ENCODE assay signal across 17 mouse cellular contexts in genomic region chr7:58786986-58787385, GRCm38 (mm10).
DNase-seq lines count a peak whose midpoint lies in the region; ATAC-seq lines count a peak whose summit lies in the region.
"Had no signal": no experiment of that assay in that cellular context is flagged by ENCODE, and none has a peak within 500 bp of the region (broad histone marks: within the 10 kb centered on the region; RNA-seq: fewer than 3 reads in every experiment).

No protein-coding gene starts in this region.

- DNase-seq in neural tube, embryonic 11.5 days (ENCODE audit: low spot score), result no peak
- DNase-seq in neural tube, embryonic 10.5 days (ENCODE audit: extremely low spot score, low spot score), result no peak
- no peak for DNase-seq in frontal cortex, postnatal 10 days (ENCODE audit: low spot score in 2 of 2)
- no peak for DNase-seq in right cerebral cortex, postnatal 4 days
- DNase-seq: adrenal gland, adult 8-10 months; cerebellum, postnatal 25 days; gastrocnemius, postnatal 10 days; lung, postnatal 10 days; retina, postnatal 1 day; thymus, adult 2 months had no signal

- ATAC-seq in neural tube, embryonic 11.5 days (ENCODE audit: insufficient read depth, low FRiP score, low TSS enrichment), result peak; percentile 65; the same call in 1 of the 2 replicates
- ATAC-seq in forebrain, embryonic 16.5 days, result peak; percentile 80
- peak; percentile 86 for ATAC-seq in midbrain, embryonic 12.5 days (ENCODE audit: low FRiP score, low read depth)
- ATAC-seq in CD4-positive, CD25-positive, alpha-beta regulatory T cell, adult 4 months, result no peak

- 84% methylated on average over 4 of the region's 4 CpGs for WGBS in neural tube, embryonic 11.5 days
- 61% methylated on average over 4 of the region's 4 CpGs for WGBS in forebrain, embryonic 16.5 days
- 66% methylated on average over 4 of the region's 4 CpGs for WGBS in midbrain, embryonic 12.5 days

- no peak overlapping the region for H3K4me2 ChIP-seq in neural tube, embryonic 11.5 days (ENCODE audit: low read depth)
- no peak overlapping the region for H3K4me2 ChIP-seq in forebrain, embryonic 16.5 days (ENCODE audit: low read length)
- H3K4me2 ChIP-seq in midbrain, embryonic 12.5 days (replicated peaks), result no peak overlapping the region
- H3K4me2 ChIP-seq: heart, embryonic 15.5 days; limb, embryonic 13.5 days; liver, embryonic 15.5 days had no signal

- no peak overlapping the region for H3K27ac ChIP-seq in neural tube, embryonic 11.5 days (ENCODE audit: low read depth, low read length)
- peak overlapping the region; percentile 37; the same call in 1 of the 2 replicates for H3K27ac ChIP-seq in forebrain, embryonic 16.5 days (ENCODE audit: low read length)
- peak overlapping the region; percentile 61 for H3K27ac ChIP-seq in midbrain, embryonic 12.5 days (replicated peaks)
- H3K27ac ChIP-seq: left cerebral cortex, adult 2 months; limb, embryonic 13.5 days; liver, embryonic 15.5 days had no signal

- no peak overlapping the region for H3K9ac ChIP-seq in neural tube, embryonic 11.5 days (ENCODE audit: low read length)
- no peak overlapping the region for H3K9ac ChIP-seq in forebrain, embryonic 16.5 days (replicated peaks; ENCODE audit: low read depth, low read length)
- no peak overlapping the region for H3K9ac ChIP-seq in midbrain, embryonic 12.5 days (replicated peaks)
- H3K9ac ChIP-seq: limb, embryonic 13.5 days; liver, embryonic 15.5 days had no signal

- H3K9me3 ChIP-seq in neural tube, embryonic 11.5 days (ENCODE audit: control insufficient read depth, low read length), result no peaks in the 10 kb centered on the region
- H3K9me3 ChIP-seq in forebrain, embryonic 16.5 days (ENCODE audit: control insufficient read depth, low read length), result no peaks in the 10 kb centered on the region
- H3K9me3 ChIP-seq in midbrain, embryonic 12.5 days, result no peaks in the 10 kb centered on the region
- H3K9me3 ChIP-seq: heart, embryonic 15.5 days; limb, embryonic 13.5 days; liver, embryonic 15.5 days had no signal

- no peaks in the 10 kb centered on the region for H3K36me3 ChIP-seq in neural tube, embryonic 11.5 days (ENCODE audit: control insufficient read depth, insufficient read depth, low read length)
- no peaks in the 10 kb centered on the region for H3K36me3 ChIP-seq in forebrain, embryonic 16.5 days (ENCODE audit: control insufficient read depth, insufficient read depth)
- no peaks in the 10 kb centered on the region for H3K36me3 ChIP-seq in midbrain, embryonic 12.5 days
- H3K36me3 ChIP-seq: heart, embryonic 15.5 days; liver, embryonic 15.5 days had no signal

- H3K4me3 ChIP-seq in neural tube, embryonic 11.5 days (ENCODE audit: low read depth, low read length), result no peak overlapping the region
- H3K4me3 ChIP-seq in forebrain, embryonic 16.5 days (replicated peaks; ENCODE audit: low read length), result no peak overlapping the region
- no peak overlapping the region for H3K4me3 ChIP-seq in midbrain, embryonic 12.5 days
- H3K4me3 ChIP-seq: heart, embryonic 15.5 days; left cerebral cortex, adult 2 months; limb, embryonic 13.5 days; liver, embryonic 15.5 days had no signal

- no peaks in the 10 kb centered on the region for H3K4me1 ChIP-seq in neural tube, embryonic 11.5 days (ENCODE audit: control insufficient read depth, insufficient read depth, low read length)
- H3K4me1 ChIP-seq in forebrain, embryonic 16.5 days (replicated peaks; ENCODE audit: control insufficient read depth, insufficient read depth, low read length), result peaks cover 22% of the 10 kb centered on the region
- peaks cover 21% of the 10 kb centered on the region for H3K4me1 ChIP-seq in midbrain, embryonic 12.5 days
- H3K4me1 ChIP-seq: limb, embryonic 13.5 days; liver, embryonic 15.5 days had no signal

- no peaks in the 10 kb centered on the region for H3K27me3 ChIP-seq in neural tube, embryonic 11.5 days (ENCODE audit: control insufficient read depth, insufficient read depth, low read length)
- H3K27me3 ChIP-seq in forebrain, embryonic 16.5 days (replicated peaks; ENCODE audit: control insufficient read depth, insufficient read depth, low read length), result no peaks in the 10 kb centered on the region
- no peaks in the 10 kb centered on the region for H3K27me3 ChIP-seq in midbrain, embryonic 12.5 days
- H3K27me3 ChIP-seq: heart, embryonic 15.5 days; limb, embryonic 13.5 days; liver, embryonic 15.5 days had no signal
